Mouse (Mus musculus): ENCODE measurements around the gene Psmb11.

The Psmb11 gene

GRCm38 (mm10) chr14:54638210-54638609 is 17.0 kb downstream of the Psmb11 start:
- ATAC-seq (ENCODE audit: insufficient number of reproducible peaks, low FRiP score, low TSS enrichment), result no peak

DNA sequence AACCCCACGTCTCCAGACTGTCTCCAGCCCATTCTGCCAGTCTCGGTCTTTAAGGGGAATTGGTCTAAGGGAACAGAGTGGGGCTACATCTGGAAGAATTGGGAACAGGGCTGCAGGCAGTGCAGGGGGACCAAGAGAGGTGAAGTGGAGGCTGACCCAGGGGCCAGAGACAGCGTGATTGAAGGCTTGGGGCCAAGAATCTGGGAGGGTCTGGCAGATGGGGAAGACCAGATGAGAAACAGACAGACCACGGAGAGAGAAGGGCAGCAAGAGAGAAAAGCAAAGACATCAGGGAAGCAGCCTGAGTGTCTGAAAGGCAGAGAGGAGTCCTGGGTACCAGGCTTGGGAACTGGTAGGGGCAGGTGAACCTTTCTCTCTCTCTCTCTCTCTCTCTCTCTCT is 18.9 kb downstream of the Psmb11 start:
- ATAC-seq (ENCODE audit: insufficient number of reproducible peaks, low FRiP score, low TSS enrichment), result no peak

GRCm38 (mm10) chr14:54640946-54641304 is 19.7 kb downstream of the Psmb11 start, which contains the start of gene Gm17606:
Gene Gm17606 (plus strand): TSS chr14:54640952.
- no peak for ATAC-seq (ENCODE audit: insufficient number of reproducible peaks, low FRiP score, low TSS enrichment)

DNA sequence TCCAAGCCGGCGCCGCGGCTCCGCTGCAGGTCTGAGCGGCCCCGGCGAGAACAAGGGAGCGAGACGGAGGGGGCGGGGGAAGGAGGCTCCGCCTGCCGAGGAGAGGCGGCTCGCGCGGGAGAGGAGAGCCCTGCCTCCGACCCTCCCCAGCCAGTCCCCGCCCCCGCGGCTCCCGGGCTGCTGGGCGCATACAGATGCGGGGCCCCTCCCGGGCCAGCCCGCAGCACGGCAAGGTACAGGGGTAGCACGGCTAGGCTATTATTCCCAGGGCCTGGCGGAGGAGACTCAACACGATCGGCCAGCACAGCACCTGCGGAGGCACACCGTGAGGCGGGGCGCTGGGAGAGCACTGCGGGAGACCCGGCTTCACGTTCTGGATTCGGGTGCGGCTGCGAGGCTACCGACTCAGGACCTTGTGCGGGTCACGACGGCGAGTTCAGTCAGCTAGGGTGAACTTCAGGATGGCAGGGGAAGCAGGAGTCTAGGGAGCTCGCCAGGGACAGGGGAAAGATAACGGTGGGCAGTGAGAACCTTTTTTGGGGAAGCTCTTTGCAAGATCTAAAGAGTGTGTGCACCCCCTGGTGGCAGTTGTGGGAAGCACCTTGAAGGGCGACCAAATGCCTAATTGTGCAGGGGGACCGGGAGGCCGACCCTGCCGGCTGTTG is 20.2 kb downstream of the Psmb11 start, which contains the start of gene Cdh24:
TSS of gene Cdh24 (minus strand) at position 60 of the 665 bp plus-strand sequence.
- peak; percentile 57 for ATAC-seq (ENCODE audit: insufficient number of reproducible peaks, low FRiP score, low TSS enrichment)

- no peak for ATAC-seq (ENCODE audit: insufficient number of reproducible peaks, low FRiP score, low TSS enrichment)
Measured at GRCm38 (mm10) chr14:54642224-54642944, 21.2 kb downstream of the Psmb11 start.

DNA sequence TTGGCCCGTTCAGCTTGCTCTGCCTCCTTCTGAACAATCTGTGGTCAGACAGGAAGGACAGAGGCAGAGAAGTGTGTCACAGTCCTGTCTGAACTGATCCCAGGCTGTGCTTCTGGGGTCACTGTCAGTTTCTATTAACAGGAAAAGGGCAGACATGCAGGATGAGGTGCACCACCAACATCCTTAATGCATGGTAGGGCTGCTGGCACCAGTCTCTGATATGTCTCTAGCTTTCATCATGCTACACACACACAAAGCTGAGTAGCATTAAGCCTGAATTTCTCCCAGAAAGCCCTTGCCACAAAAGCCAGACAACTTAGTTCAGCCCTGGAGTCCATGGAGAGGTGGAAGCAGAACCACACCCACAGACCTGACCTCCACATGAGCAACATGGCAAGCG is 21.8 kb downstream of the Psmb11 start:
- no peak for ATAC-seq (ENCODE audit: insufficient number of reproducible peaks, low FRiP score, low TSS enrichment)

DNA sequence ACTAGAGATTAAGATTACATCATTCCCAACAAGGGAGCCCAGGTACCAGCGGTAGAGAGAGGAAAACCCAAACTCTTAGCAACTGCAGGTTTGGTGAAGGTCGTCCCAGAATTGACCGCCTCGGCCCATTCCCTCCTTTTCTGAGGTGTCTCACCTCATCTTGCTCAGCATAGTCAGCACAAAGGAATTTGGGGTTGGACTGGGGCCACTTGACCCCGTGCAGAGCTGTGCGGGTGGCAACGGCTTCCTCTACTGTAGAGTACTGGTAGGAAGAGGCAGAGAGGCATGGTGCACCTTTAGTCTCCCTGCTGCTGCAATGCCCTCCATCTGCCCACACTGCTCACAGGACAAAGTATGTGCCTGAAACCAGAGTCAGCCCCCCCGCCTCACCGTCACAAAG is 23.1 kb downstream of the Psmb11 start:
- no peak for ATAC-seq (ENCODE audit: insufficient number of reproducible peaks, low FRiP score, low TSS enrichment)

DNA sequence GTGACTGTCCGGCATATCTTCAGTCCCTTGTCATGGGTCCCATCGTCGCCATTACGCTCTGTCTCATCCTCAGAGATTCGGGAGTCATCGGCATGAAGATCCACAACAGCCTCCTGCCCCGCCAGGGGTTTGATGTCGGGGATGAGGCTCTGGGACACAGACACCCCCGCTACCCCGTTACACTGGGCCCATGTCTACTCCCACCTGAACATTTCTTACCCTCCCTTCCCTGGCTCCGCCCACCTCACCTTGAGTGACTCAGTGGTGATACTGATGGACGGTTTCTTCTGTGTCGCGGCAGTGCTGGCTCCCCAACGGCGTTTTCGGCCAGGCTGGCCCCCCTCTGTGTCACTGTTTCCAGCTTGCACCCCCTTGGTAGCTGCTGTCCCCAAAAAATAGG is 25.2 kb downstream of the Psmb11 start:
- no peak for ATAC-seq (ENCODE audit: insufficient number of reproducible peaks, low FRiP score, low TSS enrichment)

DNA sequence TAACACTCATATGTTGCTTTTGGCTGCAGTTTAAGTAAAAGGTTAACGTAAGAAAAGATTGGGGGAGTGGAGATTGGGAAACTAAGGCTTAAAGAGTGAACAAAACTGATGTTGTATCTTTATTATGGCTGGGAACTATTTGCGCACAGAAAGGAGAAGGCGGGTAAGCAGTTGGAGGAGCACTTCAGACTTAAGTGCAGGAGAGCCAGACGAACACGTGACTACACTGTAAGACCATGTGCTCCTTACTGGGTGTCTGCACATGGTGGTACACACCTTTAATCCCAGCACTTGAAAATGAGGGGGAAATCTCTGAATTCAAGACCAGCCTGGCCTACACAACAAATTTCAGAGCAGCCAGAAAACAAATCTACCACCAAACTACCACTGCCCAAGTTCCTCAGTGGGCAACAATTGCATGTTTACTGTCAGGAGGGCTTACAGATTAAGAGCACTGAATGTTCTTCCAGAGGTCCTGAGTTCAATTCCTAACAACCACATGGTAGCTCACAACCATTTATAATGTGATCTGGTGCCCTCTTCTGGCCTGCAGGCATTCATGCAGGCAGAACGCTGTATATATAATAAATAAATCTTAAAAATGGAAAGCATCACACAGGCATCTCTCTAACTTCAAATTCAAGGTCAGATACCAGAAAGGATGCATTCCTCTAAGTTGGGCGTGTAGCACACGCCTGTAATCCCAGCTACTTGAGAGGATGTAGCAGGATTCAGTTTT is 25.8 kb downstream of the Psmb11 start:
- ATAC-seq (ENCODE audit: insufficient number of reproducible peaks, low FRiP score, low TSS enrichment), result no peak

- ATAC-seq (ENCODE audit: insufficient number of reproducible peaks, low FRiP score, low TSS enrichment), result no peak
Measured at GRCm38 (mm10) chr14:54647900-54648299, 26.7 kb downstream of the Psmb11 start.

DNA sequence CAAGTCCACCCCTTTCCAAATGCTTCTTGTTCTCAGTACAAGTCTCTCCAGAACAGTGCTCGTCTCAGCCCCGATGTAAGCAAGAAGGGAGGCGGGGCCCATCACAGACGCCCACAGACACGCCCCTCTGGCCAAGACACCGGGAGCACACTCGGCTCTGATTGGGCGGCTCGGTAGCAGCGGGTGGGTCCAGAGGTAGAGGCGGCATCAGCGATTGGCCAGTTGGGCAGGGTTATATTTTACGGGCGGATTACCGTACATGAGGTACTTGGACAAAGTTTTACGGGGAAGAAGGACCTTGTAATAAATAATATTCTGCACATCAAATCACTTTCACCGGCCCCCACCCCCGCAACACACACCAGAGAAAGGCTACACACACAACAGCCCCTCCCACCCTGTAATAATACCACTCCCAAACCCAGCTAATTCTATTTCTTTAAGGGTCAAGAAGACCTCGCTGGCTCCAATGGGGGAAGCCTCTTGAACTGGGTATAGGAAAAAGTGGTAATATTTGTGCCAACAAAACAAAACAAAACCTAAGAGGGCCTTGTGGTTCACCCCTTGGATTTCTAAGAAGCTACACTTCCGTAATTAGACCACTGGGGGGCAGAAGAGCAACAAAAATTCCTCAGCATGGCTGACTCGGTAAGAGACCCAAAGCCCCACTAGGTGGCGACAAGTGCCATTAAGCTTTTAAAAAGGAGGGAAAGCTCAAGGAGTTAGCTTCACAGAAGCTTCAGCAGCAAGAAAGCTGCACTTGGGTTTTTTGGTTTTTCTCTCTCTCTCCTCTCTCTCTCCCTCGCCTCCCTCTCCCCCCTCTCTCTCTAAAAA is 29.6 kb downstream of the Psmb11 start:
- ATAC-seq (ENCODE audit: insufficient number of reproducible peaks, low FRiP score, low TSS enrichment), result peak; percentile 64; the same call in 1 of the 2 replicates

DNA sequence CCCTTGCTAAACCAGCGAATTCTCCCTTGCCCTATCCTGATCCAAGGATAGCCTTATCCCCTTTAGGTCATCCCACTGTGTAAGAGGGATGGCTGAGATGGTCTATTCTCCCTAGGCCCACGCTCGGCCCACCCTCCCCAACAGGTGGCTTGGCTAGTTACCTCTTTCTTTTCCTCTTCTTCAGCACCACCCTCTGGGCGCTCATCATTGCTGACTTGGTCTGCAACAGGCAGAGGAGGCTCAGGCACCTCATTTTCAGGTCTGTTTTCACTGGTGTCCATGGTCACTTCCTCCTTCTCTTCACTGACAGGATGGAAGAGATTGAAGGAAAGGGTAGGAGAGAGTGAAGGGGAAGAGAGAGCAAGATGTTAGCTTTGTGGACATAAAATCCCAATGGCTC is 30.3 kb downstream of the Psmb11 start:
- no peak for ATAC-seq (ENCODE audit: insufficient number of reproducible peaks, low FRiP score, low TSS enrichment)

DNA sequence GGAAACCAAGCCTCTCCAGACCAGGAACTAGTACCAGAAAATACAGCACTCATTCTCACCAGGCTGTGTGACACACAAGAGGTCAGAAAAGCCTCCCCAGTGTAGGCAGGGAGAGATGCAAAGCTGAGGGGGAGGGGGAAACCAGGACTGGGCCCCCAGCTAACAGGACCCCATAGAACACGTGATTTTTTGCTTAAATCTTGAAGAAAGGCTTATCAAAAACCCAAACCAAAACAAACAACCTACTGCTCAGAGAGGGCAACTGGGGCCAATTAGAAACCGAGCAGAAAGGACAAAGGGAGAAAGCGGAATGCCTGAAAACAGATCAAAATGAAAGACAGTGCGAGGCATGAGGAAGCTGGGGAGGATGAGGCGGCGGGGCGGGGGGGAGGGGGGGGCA is 31.6 kb downstream of the Psmb11 start:
- no peak for ATAC-seq (ENCODE audit: insufficient number of reproducible peaks, low FRiP score, low TSS enrichment)

GRCm38 (mm10) chr14:54653496-54653895 is 32.3 kb downstream of the Psmb11 start:
- ATAC-seq (ENCODE audit: insufficient number of reproducible peaks, low FRiP score, low TSS enrichment), result peak; percentile 88

DNA sequence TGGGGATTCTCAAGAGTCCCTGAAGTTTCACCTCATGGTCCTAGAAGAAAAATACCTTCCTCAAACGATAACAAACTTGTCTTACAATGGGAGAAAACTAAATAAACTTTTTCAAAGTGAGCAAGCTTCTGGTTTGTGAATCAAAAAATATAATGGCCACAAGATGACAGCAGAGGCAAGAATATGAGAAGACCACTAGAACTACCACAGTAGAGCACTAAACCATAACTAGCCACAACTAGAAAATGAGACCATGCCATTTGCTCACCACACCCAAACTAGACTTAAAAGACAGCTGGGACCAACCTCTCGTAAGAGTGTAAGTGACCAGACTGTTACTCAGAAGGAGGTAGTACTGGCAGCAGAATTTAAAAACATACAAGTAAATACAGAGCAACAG is 38.8 kb downstream of the Psmb11 start:
- ATAC-seq (ENCODE audit: insufficient number of reproducible peaks, low FRiP score, low TSS enrichment), result no peak

DNA sequence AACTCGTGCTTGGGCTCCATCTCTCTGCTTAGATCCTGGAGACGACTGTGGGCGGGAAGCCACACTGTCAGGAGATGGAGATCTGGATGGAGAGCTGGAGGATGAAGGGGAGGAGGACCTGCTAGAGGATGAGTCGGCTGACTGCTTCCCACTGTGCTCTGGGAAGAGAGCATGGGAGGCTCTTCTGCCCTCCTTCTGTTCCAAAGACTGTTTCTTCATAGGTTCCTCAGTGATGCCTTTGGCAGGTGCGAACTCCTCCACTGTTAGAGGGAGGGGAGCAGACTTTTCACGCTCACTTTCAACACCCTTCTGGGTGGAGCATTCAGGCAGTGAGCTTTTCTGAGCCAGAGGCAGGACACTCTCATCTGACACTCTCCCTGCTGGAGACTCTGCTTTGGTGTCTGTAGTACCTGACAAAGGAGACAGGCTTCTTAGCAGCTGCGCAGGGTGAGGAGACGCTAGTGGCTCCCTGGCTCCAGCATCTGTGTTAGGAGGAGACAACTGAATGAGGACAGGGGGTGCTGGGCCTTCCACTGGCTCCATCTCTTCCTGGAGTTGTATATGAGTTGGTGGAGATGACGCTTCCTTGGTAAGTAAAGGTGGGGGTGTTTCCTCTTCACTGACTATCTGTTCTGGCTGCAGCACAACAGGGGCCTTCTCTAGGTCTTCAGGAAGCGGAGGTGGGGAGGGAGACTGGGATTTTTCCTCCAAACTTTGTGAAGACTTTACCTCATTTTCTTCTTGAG is 43.4 kb downstream of the Psmb11 start:
- ATAC-seq (ENCODE audit: insufficient number of reproducible peaks, low FRiP score, low TSS enrichment), result no peak

DNA sequence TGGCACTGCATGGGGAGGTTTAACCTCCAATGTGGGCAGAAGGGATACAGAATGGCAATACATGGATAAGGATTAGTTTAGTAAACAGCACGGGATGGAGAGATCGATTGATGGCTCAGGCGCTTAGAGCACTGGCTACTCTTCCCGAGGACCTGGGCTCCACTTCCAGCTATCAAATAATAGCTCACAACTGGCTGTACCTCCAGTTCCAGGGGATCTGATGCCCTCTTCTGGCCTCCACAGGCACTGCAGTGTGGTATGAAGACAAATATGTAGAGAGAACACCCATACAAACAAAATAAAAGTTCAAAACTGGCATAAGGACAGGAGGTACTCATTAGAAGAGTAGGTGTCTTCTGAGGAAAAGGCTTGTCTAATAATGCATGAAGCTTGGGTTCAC is 48.1 kb downstream of the Psmb11 start:
- no peak; the same call in 1 of the 2 replicates for ATAC-seq (ENCODE audit: insufficient number of reproducible peaks, low FRiP score, low TSS enrichment)

DNA sequence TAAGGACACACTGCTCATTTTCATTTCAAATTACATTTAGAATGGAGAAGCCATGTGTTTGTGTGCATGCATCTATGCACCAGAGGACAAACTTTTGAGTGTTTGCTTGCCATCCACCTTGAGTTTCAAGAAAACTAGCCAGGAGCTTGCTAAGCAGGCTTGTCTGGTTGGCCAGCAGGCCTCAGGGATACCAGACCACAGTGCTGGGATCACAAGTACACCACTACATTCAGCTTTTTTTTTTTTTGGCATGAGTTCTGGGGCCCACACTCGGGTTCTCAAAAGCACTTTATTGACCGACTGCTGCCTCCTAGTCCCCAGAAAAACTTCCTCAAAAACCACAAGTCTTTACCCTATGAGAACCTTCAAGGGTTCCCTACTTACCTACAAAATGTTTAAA is 53.1 kb downstream of the Psmb11 start:
- no peak for ATAC-seq (ENCODE audit: insufficient number of reproducible peaks, low FRiP score, low TSS enrichment)

DNA sequence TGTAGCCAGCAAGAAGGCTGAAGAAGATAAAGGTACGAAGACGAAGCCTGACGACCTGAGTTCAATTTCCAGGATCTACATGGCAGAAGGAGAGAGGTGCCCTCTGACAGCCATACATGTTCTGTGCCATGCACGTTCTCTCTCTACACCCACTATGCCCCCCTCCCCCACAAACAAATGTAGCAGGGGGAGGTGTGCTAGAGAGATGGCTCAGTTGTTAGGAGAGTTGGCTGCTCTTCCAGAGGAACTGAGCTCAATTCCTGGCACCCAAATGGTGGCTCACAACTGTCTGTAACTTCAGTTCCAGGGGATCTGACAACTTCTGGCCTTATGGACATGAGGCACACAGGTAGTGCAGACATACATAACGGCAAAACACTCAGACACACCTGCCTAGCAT is 55.1 kb downstream of the Psmb11 start:
- no peak for ATAC-seq (ENCODE audit: insufficient number of reproducible peaks, low FRiP score, low TSS enrichment)
